Mouse (Mus musculus): ENCODE measurements around the gene Scyl1.

DNA sequence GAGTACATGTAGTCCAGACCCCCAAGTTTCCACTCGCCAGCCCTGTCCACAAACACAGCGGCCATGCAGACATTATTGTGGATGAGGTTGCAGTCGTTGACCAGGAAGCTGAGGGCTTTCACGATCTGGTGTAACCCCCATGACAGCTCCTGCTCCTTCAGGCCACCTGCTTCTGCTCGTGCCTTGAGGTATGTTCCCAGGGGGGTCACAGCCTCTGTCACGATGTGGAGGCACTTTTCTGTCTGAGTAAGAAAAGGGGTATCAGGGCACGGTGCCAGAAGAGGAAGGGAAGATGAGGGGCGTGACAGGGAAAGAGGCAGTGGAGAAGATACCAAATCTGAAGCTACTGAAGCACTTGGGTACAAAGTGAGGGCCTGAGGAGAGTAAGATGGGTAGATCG lies 908 bp downstream of the Scyl1 start:
- no peak for TF ChIP-seq CTCF (IDR thresholded peaks at IDR 0.05; ENCODE audit: extremely low read depth, insufficient read length, insufficient replicate concordance, low read depth, low read length)
- TF ChIP-seq POLR2A (IDR thresholded peaks at IDR 0.05; ENCODE audit: low read depth, low read length): no peak

Data from small intestine, adult 2 months (tissue).